Mouse (Mus musculus) ES-Bruce4 (cell line): ENCODE measurements around the gene Gm13276.
"Not testable (repeated sequence)": the region's sequence is repeated elsewhere in the genome, so short reads cannot be mapped to it uniquely, and the experiment has no call there.

Experiments used
- CTCF ChIP-seq: IDR thresholded peaks from one replicate; pipeline ENCODE4 v1.8.1; 2011; ENCODE audit warnings: low read depth, low read length
- EP300 ChIP-seq: IDR thresholded peaks from 2 replicates; pipeline ENCODE4 v1.6.1; 2011; ENCODE audit warnings: low read depth, low read length; ENCODE audit not compliant: insufficient read depth
- POLR2A ChIP-seq: IDR thresholded peaks from one replicate; pipeline ENCODE4 v1.8.1; 2011; ENCODE audit warnings: low read length; ENCODE audit not compliant: insufficient read depth

- TF ChIP-seq CTCF, EP300, POLR2A: not testable (repeated sequence)
Observed at GRCm38 (mm10) chr4:88759610-88760268, 25.8 kb upstream of the Gm13276 start, which contains the start of gene Gm13283.
